Mouse (Mus musculus): ENCODE measurements around the gene Ankrd42. TPM values are rescaled to one million over a fixed set of nuclear protein-coding genes. Genes with fewer than 3 reads are reported as not detected.

Gene Ankrd42
- total and polyA plus RNA-seq, 3 experiments, result 1.1 to 1.4 TPM; not detected in 1

DNA sequence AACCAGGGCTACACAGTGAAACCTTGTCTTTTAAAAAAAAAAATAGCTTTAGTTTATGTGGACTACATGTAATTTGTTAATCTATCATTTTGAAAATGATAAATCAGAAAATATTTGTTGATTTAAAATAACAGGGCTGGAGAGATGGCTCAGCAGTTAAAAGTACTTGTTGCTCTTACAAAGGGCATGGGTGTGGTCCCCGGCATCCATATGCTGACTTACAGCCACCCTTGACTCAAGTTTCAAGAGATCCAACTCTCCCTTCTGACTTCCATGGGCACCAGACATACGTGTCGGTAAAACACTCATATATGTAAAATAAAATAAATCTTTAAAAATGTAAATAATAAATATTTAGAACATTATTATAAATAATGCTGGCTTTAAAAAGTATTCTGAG is 38.2 kb upstream of the Ankrd42 start:
- TF ChIP-seq TBP (IDR thresholded peaks at IDR 0.05; ENCODE audit: low read depth, low read length) (no peak), POLR2AphosphoS5 (IDR thresholded peaks at IDR 0.05; ENCODE audit: borderline replicate concordance, low read depth, low read length) (no peak), MYB (IDR thresholded peaks at IDR 0.05; ENCODE audit: low read depth, low read length) (no peak), USF1 (IDR thresholded peaks at IDR 0.05; ENCODE audit: low read depth, low read length) (no peak), NRF1 (IDR thresholded peaks at IDR 0.05; ENCODE audit: insufficient read depth, low read depth, low read length, poor library complexity, severe bottlenecking) (no peak), EP300 (IDR thresholded peaks at IDR 0.05; ENCODE audit: low read depth in 1 of 2, low read length in 2 of 2) (no peak), TAL1 (IDR thresholded peaks at IDR 0.05; ENCODE audit: low read length) (no peak), UBTF (IDR thresholded peaks at IDR 0.05; ENCODE audit: borderline replicate concordance, insufficient read depth, low read depth, low read length) (no peak), MAZ (IDR thresholded peaks at IDR 0.05; ENCODE audit: low read depth, low read length) (no peak), SMC3 (IDR thresholded peaks at IDR 0.05; ENCODE audit: low read depth, low read length) (no peak), SIN3A (IDR thresholded peaks at IDR 0.05; ENCODE audit: low read length) (no peak), MYC (IDR thresholded peaks at IDR 0.05; ENCODE audit: low read depth, low read length) (no peak), MAFK (IDR thresholded peaks at IDR 0.05; ENCODE audit: borderline replicate concordance, low read depth, low read length) (no peak), MXI1 (IDR thresholded peaks at IDR 0.05; ENCODE audit: low read depth, low read length) (no peak), GATA1 (IDR thresholded peaks at IDR 0.05; ENCODE audit: low read depth, low read length) (no peak), KAT2A (conservative IDR thresholded peaks at IDR 0.05; ENCODE audit: low read depth, low read length) (no peak), POLR2A (IDR thresholded peaks at IDR 0.05; ENCODE audit: control insufficient read depth in 1 of 2, insufficient read depth in 1 of 2, low read depth in 1 of 2, low read length in 2 of 2, poor library complexity in 1 of 2) (no peak), ZKSCAN1 (IDR thresholded peaks at IDR 0.05; ENCODE audit: low read depth, low read length) (no peak), CHD2 (IDR thresholded peaks at IDR 0.05; ENCODE audit: low read length) (no peak)
- no peaks in the 10 kb centered on the region for H3K79me2 ChIP-seq (ENCODE audit: control insufficient read depth, insufficient read depth, low read length, poor library complexity)
- H3K4me1 ChIP-seq (ENCODE audit: control insufficient read depth in 1 of 2, insufficient read depth in 2 of 2, low read length in 2 of 2), result peaks cover 7 to 14% of the 10 kb centered on the region in 2 experiments
- H3K27me3 ChIP-seq (ENCODE audit: control insufficient read depth in 1 of 2, insufficient read depth in 2 of 2, low read length in 2 of 2), result peaks cover 0 to 4% of the 10 kb centered on the region in 2 experiments; a peak in 2 of 4 replicates
- peaks cover 0 to 14% of the 10 kb centered on the region in 2 experiments; a peak in 2 of 4 replicates for H3K36me3 ChIP-seq (ENCODE audit: control insufficient read depth in 1 of 2, insufficient read depth in 2 of 2, low read length in 2 of 2)
- DNase-seq (ENCODE audit: low read depth, low spot score), result no peak
- H3K4me3 ChIP-seq (ENCODE audit: control insufficient read depth in 1 of 2, insufficient read depth in 1 of 2, low read depth in 2 of 2, low read length in 2 of 2), result no peak overlapping the region
- no peak overlapping the region for H3K27ac ChIP-seq (ENCODE audit: control insufficient read depth, low read depth, low read length)
- no peaks in the 10 kb centered on the region for H3K9me3 ChIP-seq (replicated peaks; ENCODE audit: insufficient read depth, low read length)
- no peak overlapping the region for H3K9ac ChIP-seq (ENCODE audit: control insufficient read depth, low read depth, low read length, poor library complexity, severe bottlenecking)

Data from MEL (cell line).